Mouse (Mus musculus) intestine, postnatal 0 days (tissue): ENCODE results near the gene Egfem1. TPM values are rescaled to one million over a fixed set of nuclear protein-coding genes. Genes with fewer than 3 reads are reported as not detected.

Source experiments
- ATAC-seq: fragments of 200-750 bp; cut with Nextera tagmentation; 2 replicates; pipeline ENCODE4 v1.8.0; 2017; ENCODE audit warnings: mild to moderate bottlenecking, moderate TSS enrichment, moderate library complexity
- H3K27ac ChIP-seq: fragments of 300-500 bp; sonication (generic); 2 replicates; pipeline ENCODE4 v1.5.1; 2014; ENCODE audit warnings: mild to moderate bottlenecking, low read depth, low read length, moderate library complexity
- H3K27me3 ChIP-seq: fragments of 300-500 bp; sonication (generic); replicated peaks from 2 replicates; pipeline ENCODE4 v1.6.1; 2014; ENCODE audit warnings: low read length, mixed read lengths; ENCODE audit not compliant: control insufficient read depth, insufficient read depth
- H3K36me3 ChIP-seq: fragments of 300-500 bp; sonication (generic); 2 replicates; pipeline ENCODE4 v1.6.1; 2014; ENCODE audit warnings: mild to moderate bottlenecking, moderate library complexity; ENCODE audit not compliant: control insufficient read depth, insufficient read depth
- H3K4me1 ChIP-seq: fragments of 300-500 bp; sonication (generic); replicated peaks from 2 replicates; pipeline ENCODE4 v1.6.1; 2014; ENCODE audit warnings: antibody characterized with exemption, low read length, mixed read lengths; ENCODE audit not compliant: control insufficient read depth, insufficient read depth
- H3K4me2 ChIP-seq: fragments of 300-500 bp; sonication (generic); replicated peaks from 2 replicates; pipeline ENCODE4 v1.6.1; 2014; ENCODE audit warnings: low read depth, mild to moderate bottlenecking, moderate library complexity
- H3K4me3 ChIP-seq: fragments of 300-500 bp; sonication (generic); 2 replicates; pipeline ENCODE4 v1.5.1; 2014; ENCODE audit warnings: low read depth, low read length
- H3K9ac ChIP-seq: fragments of 300-500 bp; sonication (generic); 2 replicates; pipeline ENCODE4 v1.6.1; 2014; ENCODE audit warnings: mild to moderate bottlenecking, low read depth, low read length
- H3K9me3 ChIP-seq: fragments of 300-500 bp; sonication (generic); 2 replicates; pipeline ENCODE4 v1.6.1; 2016; ENCODE audit warnings: mixed run types; ENCODE audit not compliant: control insufficient read depth
- CTCF ChIP-seq: sonication (generic); IDR thresholded peaks from 2 replicates; pipeline ENCODE4 v1.5.1; 2016; ENCODE audit warnings: low read depth, mild to moderate bottlenecking, control low read depth, antibody characterized with exemption, moderate library complexity
- WGBS: fragments of 180-500 bp; shearing (Covaris S2); extraction: QIAGEN DNeasy Blood & Tissue Kit; methylation state at CpG from one replicate; pipeline ENCODE4 v1.1.7; 2014; 5-methylcytosine and 5-hydroxymethylcytosine counted together
- polyA plus RNA-seq: library from polyadenylated mRNA; unstranded; fragments of >200 nt; fragmentation: Nextera tagmentation; extraction: Ambion mirVana; gene quantifications from 2 replicates; pipeline ENCODE4 v1.2.1, GENCODE M21; 2015

Egfem1 gene
- polyA plus RNA-seq, 1 experiment from 2014 or later = 0.63 TPM

DNA sequence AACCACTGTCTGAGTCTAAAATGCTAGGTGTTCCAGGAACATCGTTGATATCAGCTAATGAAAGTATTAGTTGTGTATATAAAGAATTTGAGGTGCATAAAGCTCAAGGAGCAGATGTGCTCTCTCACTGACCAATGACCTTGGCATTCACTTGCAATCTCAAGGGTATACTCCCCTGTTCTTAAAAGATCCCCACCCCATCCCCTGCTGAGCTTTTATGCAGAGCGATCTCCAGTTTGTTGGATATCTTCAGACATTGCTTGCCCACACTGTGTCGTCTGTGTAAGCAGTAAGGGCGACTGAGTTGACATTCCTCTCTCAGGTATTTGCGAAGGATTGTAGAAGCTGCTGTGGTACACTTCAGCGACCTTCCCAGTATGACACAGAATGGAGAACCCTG lies 108.4 kb downstream of the Egfem1 start:
- Histone ChIP-seq H3K4me2 (no peak overlapping the region), H3K4me3 (no peak overlapping the region), H3K4me1 (no peaks in the 10 kb centered on the region), H3K36me3 (no peaks in the 10 kb centered on the region), H3K27ac (no peak overlapping the region), H3K9me3 (no peaks in the 10 kb centered on the region), H3K9ac (no peak overlapping the region), H3K27me3 (no peaks in the 10 kb centered on the region)
- WGBS = 57% methylated on average over 6 of the region's 6 CpGs
- TF ChIP-seq CTCF = no peak
- no peak for ATAC-seq

DNA sequence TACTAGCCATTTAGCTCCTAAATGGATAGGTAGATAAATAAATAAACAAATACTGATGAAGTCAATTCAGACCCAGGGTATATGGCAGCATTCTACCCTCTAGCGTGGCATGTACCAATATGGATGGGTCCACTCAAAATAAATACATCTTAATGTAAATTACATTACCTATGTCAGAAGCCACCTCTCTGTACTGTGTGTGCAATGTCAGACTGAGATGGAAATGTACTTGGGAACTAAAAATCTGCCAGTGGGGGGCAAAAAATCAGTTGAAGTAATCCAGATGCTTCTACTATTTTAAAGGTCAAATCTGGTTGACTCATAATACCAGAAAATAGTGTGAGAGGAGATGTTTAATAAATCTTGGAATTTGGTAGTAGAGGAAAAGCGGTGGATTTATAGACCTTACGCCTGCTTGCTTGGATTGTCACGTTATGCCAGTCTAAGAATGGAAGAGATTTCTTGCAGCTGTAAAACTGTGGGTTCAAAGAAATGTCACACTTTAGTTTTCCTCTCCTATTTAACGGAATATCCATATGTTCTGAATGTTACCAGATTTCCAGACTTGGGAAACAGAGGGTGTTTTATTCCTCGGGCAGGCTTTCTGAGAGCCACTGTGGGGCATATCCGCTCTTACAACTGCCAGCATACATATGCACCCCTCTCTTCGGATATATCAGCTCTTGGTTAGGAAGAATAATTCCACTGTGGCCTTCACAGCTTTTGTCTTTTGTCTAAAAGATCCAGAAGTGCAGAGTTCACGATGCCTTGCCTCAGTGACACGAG lies 116.1 kb downstream of the Egfem1 start:
- WGBS = 82% methylated on average over 10 of the region's 10 CpGs
- Histone ChIP-seq H3K27me3 (no peaks in the 10 kb centered on the region), H3K27ac (no peak overlapping the region), H3K9me3 (no peaks in the 10 kb centered on the region), H3K4me3 (no peak overlapping the region), H3K9ac (no peak overlapping the region), H3K4me1 (no peaks in the 10 kb centered on the region), H3K36me3 (no peaks in the 10 kb centered on the region), H3K4me2 (no peak overlapping the region)
- ATAC-seq = no peak
- TF ChIP-seq CTCF = no peak

- no peak overlapping the region for H3K9ac ChIP-seq
- no peaks in the 10 kb centered on the region for H3K36me3 ChIP-seq
- H3K27me3 ChIP-seq = no peaks in the 10 kb centered on the region
- no peak overlapping the region for H3K27ac ChIP-seq
- H3K4me2 ChIP-seq = no peak overlapping the region
- 81% methylated on average over 8 of the region's 8 CpGs for WGBS
- H3K9me3 ChIP-seq = no peaks in the 10 kb centered on the region
- H3K4me3 ChIP-seq = no peak overlapping the region
- H3K4me1 ChIP-seq = no peaks in the 10 kb centered on the region
- no peak for TF ChIP-seq CTCF
- ATAC-seq = no peak
Measured at GRCm38 (mm10) chr3:29200601-29201000, 118.8 kb downstream of the Egfem1 start.

DNA sequence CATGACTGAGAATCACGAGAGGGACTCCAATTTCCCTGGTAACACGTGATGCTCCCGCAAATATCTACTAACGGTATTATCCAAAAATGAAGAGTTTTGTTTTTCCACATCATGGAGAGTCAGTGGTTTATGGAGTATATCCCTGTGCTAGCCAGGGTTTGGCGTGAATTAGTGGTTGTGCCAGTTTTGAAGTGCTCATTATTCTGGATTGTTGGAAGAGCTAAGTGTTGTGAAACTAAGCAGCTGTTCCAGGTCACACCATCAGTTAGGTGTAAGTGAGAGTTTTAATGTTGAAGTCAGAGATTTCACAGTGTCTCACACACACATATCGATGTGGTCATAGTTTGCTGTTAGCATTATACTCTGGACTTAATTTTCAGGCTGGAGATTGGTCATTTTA lies 120.7 kb downstream of the Egfem1 start:
- Histone ChIP-seq H3K9ac (no peak overlapping the region), H3K27ac (no peak overlapping the region), H3K36me3 (no peaks in the 10 kb centered on the region), H3K9me3 (no peaks in the 10 kb centered on the region), H3K4me2 (no peak overlapping the region), H3K4me3 (no peak overlapping the region), H3K27me3 (no peaks in the 10 kb centered on the region), H3K4me1 (no peaks in the 10 kb centered on the region)
- TF ChIP-seq CTCF = no peak
- no peak for ATAC-seq
- 88% methylated on average over 6 of the region's 6 CpGs for WGBS

DNA sequence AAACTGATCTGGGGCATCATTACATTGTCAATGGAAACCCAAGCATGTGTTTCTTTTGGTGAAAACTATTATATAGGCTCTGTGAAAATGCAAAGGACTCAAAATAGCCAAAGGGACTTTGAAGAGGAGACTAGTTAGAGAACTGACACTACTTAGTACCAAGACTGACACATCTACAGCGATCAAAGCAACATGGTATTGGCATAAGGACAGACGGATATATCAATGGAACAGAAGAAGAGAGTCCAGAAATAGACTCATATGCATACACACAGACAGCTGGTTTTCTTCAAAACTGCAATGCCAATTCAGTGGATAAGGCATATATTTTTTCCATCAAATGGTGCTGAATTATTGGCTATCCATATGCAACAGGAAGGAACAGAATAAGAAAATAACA lies 140.6 kb downstream of the Egfem1 start:
- Histone ChIP-seq H3K27me3 (no peaks in the 10 kb centered on the region), H3K27ac (no peak overlapping the region), H3K4me3 (no peak overlapping the region), H3K4me2 (no peak overlapping the region), H3K9ac (no peak overlapping the region), H3K4me1 (no peaks in the 10 kb centered on the region), H3K36me3 (no peaks in the 10 kb centered on the region), H3K9me3 (no peaks in the 10 kb centered on the region)
- no peak for ATAC-seq
- 87% methylated on average over 2 of the region's 2 CpGs for WGBS
- no peak for TF ChIP-seq CTCF

DNA sequence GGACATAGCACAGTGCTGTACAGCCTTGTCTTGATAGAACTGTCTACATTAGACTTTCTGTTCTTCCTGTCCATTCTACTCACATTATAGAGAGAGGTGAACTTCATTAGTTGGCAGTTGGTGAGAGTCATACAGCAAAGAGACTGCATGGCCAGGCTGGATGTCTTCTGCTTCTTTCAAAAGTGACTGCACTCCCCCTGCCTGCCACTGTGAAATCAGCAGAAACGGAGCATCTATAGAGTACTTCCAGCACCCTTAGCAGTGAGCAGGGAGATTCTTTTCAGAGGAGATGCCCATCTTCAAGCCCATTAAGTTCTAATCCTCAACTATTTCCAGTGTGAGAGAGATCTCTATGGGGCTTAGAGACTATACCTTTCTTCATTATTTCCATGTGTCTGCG lies 147.9 kb downstream of the Egfem1 start:
- H3K9ac ChIP-seq = no peak overlapping the region
- H3K27me3 ChIP-seq = no peaks in the 10 kb centered on the region
- ATAC-seq = no peak
- H3K27ac ChIP-seq = no peak overlapping the region
- H3K4me2 ChIP-seq = no peak overlapping the region
- H3K4me3 ChIP-seq = no peak overlapping the region
- no peaks in the 10 kb centered on the region for H3K36me3 ChIP-seq
- WGBS = 61% methylated on average over 2 of the region's 2 CpGs
- H3K9me3 ChIP-seq = no peaks in the 10 kb centered on the region
- TF ChIP-seq CTCF = peak; percentile 36
- H3K4me1 ChIP-seq = no peaks in the 10 kb centered on the region

DNA sequence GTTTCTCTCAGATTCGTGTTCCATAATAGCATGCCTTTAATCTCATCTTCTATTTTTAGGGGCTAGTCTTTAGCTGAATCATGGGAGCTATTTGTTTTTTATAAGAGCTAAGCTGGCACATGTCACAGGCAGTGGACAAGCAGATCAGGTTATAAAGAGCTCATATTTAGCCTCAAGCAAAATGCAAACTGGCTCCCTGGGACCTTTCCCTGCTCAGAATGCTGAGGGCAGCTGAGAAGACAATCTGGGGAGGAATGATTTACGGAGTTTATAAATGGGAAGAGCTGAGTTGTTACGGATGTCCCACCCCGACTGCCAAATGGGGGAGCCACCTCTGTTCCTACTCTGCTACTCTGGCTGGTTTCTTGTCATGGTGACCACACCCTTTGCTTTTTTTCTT lies 153.7 kb downstream of the Egfem1 start:
- 53% methylated on average over 4 of the region's 4 CpGs for WGBS
- Histone ChIP-seq H3K36me3 (no peaks in the 10 kb centered on the region), H3K27me3 (no peaks in the 10 kb centered on the region), H3K9ac (no peak overlapping the region), H3K9me3 (no peaks in the 10 kb centered on the region), H3K4me3 (no peak overlapping the region), H3K4me1 (no peaks in the 10 kb centered on the region), H3K27ac (no peak overlapping the region), H3K4me2 (no peak overlapping the region)
- no peak for ATAC-seq
- no peak for TF ChIP-seq CTCF
